Mouse (Mus musculus) lung, postnatal 0 days (tissue): ENCODE results near the gene Smoc2. TPM values are rescaled to one million over a fixed set of nuclear protein-coding genes. Genes with fewer than 3 reads are reported as not detected.

ENCODE experiments used
- ATAC-seq: fragments of 200-750 bp; cut with Nextera tagmentation; 2 replicates; pipeline ENCODE4 v1.8.0; 2017; ENCODE audit warnings: moderate library complexity
- DNase-seq: peaks from one replicate; pipeline ENCODE4 v3.0.0-alpha.2; 2016; ENCODE audit warnings: low spot score
- H3K27ac ChIP-seq: fragments of 300-500 bp; sonication (generic); 2 replicates; pipeline ENCODE4 v1.5.1; 2014; ENCODE audit warnings: antibody characterized with exemption, mild to moderate bottlenecking, low read length, mixed read lengths
- H3K27me3 ChIP-seq: fragments of 300-500 bp; sonication (generic); replicated peaks from 2 replicates; pipeline ENCODE4 v1.6.1; 2014; ENCODE audit warnings: low read length, mixed read lengths; ENCODE audit not compliant: insufficient read depth
- H3K36me3 ChIP-seq: fragments of 300-500 bp; sonication (generic); 2 replicates; pipeline ENCODE4 v1.6.1; 2014; ENCODE audit warnings: low read length, mixed read lengths; ENCODE audit not compliant: insufficient read depth
- H3K4me1 ChIP-seq: fragments of 300-500 bp; sonication (generic); 2 replicates; pipeline ENCODE4 v1.6.1; 2014; ENCODE audit warnings: antibody characterized with exemption, low read depth, low read length, mixed read lengths; ENCODE audit not compliant: insufficient read depth
- H3K4me2 ChIP-seq: fragments of 300-500 bp; sonication (generic); replicated peaks from 2 replicates; pipeline ENCODE4 v1.6.1; 2014; ENCODE audit warnings: low read depth, mild to moderate bottlenecking, low read length, moderate library complexity, mixed read lengths
- H3K4me3 ChIP-seq: fragments of 300-500 bp; sonication (generic); 2 replicates; pipeline ENCODE4 v1.5.1; 2014; ENCODE audit warnings: low read depth, low read length
- H3K9ac ChIP-seq: fragments of 300-500 bp; sonication (generic); replicated peaks from 2 replicates; pipeline ENCODE4 v1.6.1; 2014; ENCODE audit warnings: low read depth, mild to moderate bottlenecking
- H3K9me3 ChIP-seq: fragments of 300-500 bp; sonication (generic); 2 replicates; pipeline ENCODE4 v1.6.1; 2016; ENCODE audit warnings: low read length, mixed read lengths
- CTCF ChIP-seq: IDR thresholded peaks from 2 replicates; pipeline ENCODE4 v1.5.1; 2016; ENCODE audit warnings: antibody characterized with exemption, mild to moderate bottlenecking
- EP300 ChIP-seq: IDR thresholded peaks from 2 replicates; pipeline ENCODE4 v1.6.1; 2016; ENCODE audit warnings: antibody characterized with exemption, mild to moderate bottlenecking, control low read depth
- WGBS: fragments of 180-500 bp; shearing (Covaris S2); extraction: QIAGEN DNeasy Blood & Tissue Kit; methylation state at CpG from one replicate; pipeline ENCODE4 v1.1.7; 2014; 5-methylcytosine and 5-hydroxymethylcytosine counted together
- polyA plus RNA-seq: library from polyadenylated mRNA; unstranded; fragments of >200 nt; fragmentation: Nextera tagmentation; extraction: Ambion mirVana; gene quantifications from 2 replicates; pipeline ENCODE4 v1.2.1, GENCODE M21; 2015

The Smoc2 gene
- polyA plus RNA-seq, 1 experiment from 2014 or later = 32.2 TPM

- ATAC-seq (0 out of 2 replicates have a peak, but pooled peaks have one; percentile 56), DNase-seq (peak; percentile 22)
- H3K9me3 ChIP-seq = no peaks in the 10 kb centered on the region
- no peak overlapping the region for H3K4me2 ChIP-seq
- H3K36me3 ChIP-seq = no peaks in the 10 kb centered on the region
- 59% methylated on average over 6 of the region's 6 CpGs for whole genome bisulfite sequencing
- no peaks in the 10 kb centered on the region for H3K27me3 ChIP-seq
- H3K4me3 ChIP-seq = no peak overlapping the region
- no peak overlapping the region for H3K27ac ChIP-seq
- no peaks in the 10 kb centered on the region; the same call in 1 of the 2 replicates for H3K4me1 ChIP-seq
- TF ChIP-seq EP300 (no peak), CTCF (no peak)
- H3K9ac ChIP-seq = no peak overlapping the region
These were observed 105.7 kb downstream of the Smoc2 start for GRCm38 (mm10) chr17:14384980-14385379.

DNA sequence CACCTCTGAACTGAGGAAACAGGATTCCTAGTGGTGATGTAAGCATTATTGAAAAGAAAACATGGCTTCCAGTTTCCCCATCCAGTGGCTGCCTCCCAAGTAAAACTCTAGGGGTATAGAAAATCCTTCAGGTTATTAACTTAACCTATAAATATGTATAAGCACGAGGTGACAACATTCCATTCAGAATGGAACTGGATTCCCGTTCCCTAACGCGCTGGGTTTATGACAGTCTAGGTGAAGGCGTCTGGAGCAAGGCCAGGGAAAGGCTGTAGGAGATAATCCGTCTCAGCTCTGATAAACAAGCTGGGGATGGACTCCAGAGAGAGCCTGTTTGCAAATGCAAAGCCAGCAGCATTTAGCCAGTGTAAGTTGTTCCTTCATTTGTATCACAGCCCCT, 108.0 kb downstream of the Smoc2 start:
- TF ChIP-seq EP300 = no peak
- no peak for TF ChIP-seq CTCF
- DNase-seq (no peak), ATAC-seq (no peak)
- H3K4me1 ChIP-seq = no peaks in the 10 kb centered on the region
- H3K9me3 ChIP-seq = no peaks in the 10 kb centered on the region
- no peaks in the 10 kb centered on the region for H3K36me3 ChIP-seq
- H3K27ac ChIP-seq = no peak overlapping the region
- no peaks in the 10 kb centered on the region for H3K27me3 ChIP-seq
- no peak overlapping the region for H3K4me3 ChIP-seq
- H3K4me2 ChIP-seq = no peak overlapping the region
- H3K9ac ChIP-seq = no peak overlapping the region
- WGBS = 44% methylated on average over 6 of the region's 6 CpGs

DNA sequence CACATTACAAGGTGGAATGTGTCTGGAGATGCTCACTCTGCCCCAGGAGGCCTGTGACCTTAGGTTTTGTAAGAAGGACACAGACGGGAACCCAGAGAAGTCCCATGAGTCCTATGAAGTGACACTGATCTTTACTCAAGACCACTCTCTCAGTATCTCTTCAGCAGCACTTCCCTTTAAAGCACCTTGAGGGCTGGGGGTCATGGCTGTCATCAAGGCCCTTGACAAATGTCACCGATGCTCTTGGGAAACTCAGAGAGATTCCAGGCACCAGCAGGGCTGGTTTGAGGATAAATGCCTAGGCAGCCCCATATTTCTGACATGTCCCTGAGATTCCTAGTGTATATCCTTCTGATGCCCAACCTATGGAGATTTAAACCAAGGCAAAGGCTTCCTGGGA, 113.1 kb downstream of the Smoc2 start:
- 49% methylated on average over 2 of the region's 2 CpGs for WGBS
- TF ChIP-seq EP300 (no peak), CTCF (no peak)
- Histone ChIP-seq H3K4me3 (no peak overlapping the region), H3K27ac (no peak overlapping the region), H3K27me3 (no peaks in the 10 kb centered on the region), H3K4me1 (no peaks in the 10 kb centered on the region), H3K9ac (no peak overlapping the region), H3K36me3 (no peaks in the 10 kb centered on the region), H3K9me3 (no peaks in the 10 kb centered on the region), H3K4me2 (no peak overlapping the region)
- ATAC-seq = no peak
- no peak for DNase-seq

- no peak for ATAC-seq
- DNase-seq = no peak
- Histone ChIP-seq H3K27ac (no peak overlapping the region), H3K36me3 (no peaks in the 10 kb centered on the region), H3K9me3 (no peaks in the 10 kb centered on the region), H3K4me3 (no peak overlapping the region), H3K27me3 (no peaks in the 10 kb centered on the region), H3K4me2 (no peak overlapping the region), H3K4me1 (no peaks in the 10 kb centered on the region), H3K9ac (no peak overlapping the region)
- 46% methylated on average over 5 of the region's 5 CpGs for WGBS
- TF ChIP-seq EP300 (no peak), CTCF (no peak)
These were observed 115.6 kb downstream of the Smoc2 start for GRCm38 (mm10) chr17:14394861-14395260.

- no peak overlapping the region for H3K27ac ChIP-seq
- ATAC-seq = no peak
- H3K4me1 ChIP-seq = no peaks in the 10 kb centered on the region
- no peak for TF ChIP-seq EP300
- TF ChIP-seq CTCF = no peak
- H3K9me3 ChIP-seq = no peaks in the 10 kb centered on the region
- no peak overlapping the region for H3K4me3 ChIP-seq
- no peak overlapping the region for H3K4me2 ChIP-seq
- no peak overlapping the region for H3K9ac ChIP-seq
- H3K27me3 ChIP-seq = no peaks in the 10 kb centered on the region
- no peaks in the 10 kb centered on the region for H3K36me3 ChIP-seq
- WGBS = 22% methylated on average over 5 of the region's 5 CpGs
- DNase-seq = peak; percentile 66
These were observed 118.2 kb downstream of the Smoc2 start for GRCm38 (mm10) chr17:14397456-14397855.

GRCm38 (mm10) chr17:14398650-14399424, 119.5 kb downstream of the Smoc2 start:
- H3K27ac ChIP-seq = no peak overlapping the region
- H3K9me3 ChIP-seq = no peaks in the 10 kb centered on the region
- no peak overlapping the region for H3K9ac ChIP-seq
- no peaks in the 10 kb centered on the region for H3K27me3 ChIP-seq
- 79% methylated on average over 8 of the region's 8 CpGs for WGBS
- no peak overlapping the region for H3K4me3 ChIP-seq
- no peaks in the 10 kb centered on the region for H3K36me3 ChIP-seq
- no peaks in the 10 kb centered on the region for H3K4me1 ChIP-seq
- TF ChIP-seq CTCF (no peak), EP300 (no peak)
- DNase-seq (no peak), ATAC-seq (no peak)
- no peak overlapping the region for H3K4me2 ChIP-seq
